Mouse (Mus musculus) thymus, postnatal 36 days (tissue): ENCODE measurements around the gene Srsx.
"Not testable (repeated sequence)": the region's sequence is repeated elsewhere in the genome, so short reads cannot be mapped to it uniquely, and the experiment has no call there.

Source experiments
- DNase-seq, 2 experiments: peaks; one replicate each; pipeline ENCODE4 v3.0.0; 2022; ENCODE audit warnings: mixed read lengths in 2 of 2

The Srsx gene

GRCm38 (mm10) chrX:123222381-123222780 lies at the start of gene Srsx:
Srsx (minus strand) TSS chrX:123222481.
- not testable (repeated sequence) for DNase-seq

- DNase-seq = not testable (repeated sequence)
Measured at GRCm38 (mm10) chrX:123246807-123247206, 24.5 kb upstream of the Srsx start, which contains the start of gene Gm17577. Gm17577 (minus strand) TSS chrX:123246907.
